In the genomic region with DNA sequence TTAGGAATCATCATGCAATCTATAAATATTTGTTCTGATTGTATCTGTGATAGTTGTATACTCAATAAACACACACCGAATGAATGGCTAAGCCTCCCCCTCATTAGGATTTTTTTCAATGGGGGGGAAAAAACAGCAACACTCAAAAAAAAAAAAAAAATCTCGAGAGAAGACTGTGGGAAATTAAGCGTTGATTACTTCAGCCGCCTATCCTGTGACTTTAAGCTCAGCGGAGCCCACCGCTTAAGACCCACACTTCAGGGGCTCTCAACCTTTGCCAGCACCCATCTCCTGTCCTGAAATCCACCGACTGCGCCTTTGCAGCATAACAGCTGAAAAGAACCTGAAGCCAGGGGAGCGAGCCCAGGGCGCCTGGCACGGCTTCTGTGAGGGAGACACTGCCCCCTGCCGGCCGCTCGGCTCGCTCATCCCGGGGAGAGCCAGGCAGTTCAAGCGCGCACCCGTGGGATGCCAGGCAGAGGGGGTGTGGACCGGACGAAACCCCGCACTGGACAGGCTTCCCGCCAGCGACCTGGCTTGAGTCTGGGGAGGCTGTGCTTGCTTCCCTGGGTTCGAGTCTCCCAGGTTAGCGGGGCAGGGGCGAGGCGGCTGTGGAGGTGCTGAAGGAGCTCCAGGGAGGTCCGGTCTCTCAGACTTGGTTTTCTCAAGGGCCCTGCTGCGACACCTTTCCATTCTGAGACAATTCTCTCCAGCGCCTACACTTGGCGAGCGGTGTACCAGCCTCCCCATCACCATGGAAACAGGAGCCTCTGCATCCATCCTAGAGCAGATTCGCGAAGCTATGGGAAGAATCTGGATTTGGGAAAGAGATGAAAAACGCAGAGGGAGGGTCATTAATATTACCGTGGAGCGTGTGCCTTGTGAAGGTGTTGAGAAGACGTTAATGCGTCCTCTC, we compare ENCODE assay signal across 8 mouse cellular contexts. TPM values are rescaled to one million over a fixed set of nuclear protein-coding genes. Genes with fewer than 3 reads are reported as not detected.
DNase-seq lines count a peak whose midpoint lies in the region; ATAC-seq and TF ChIP-seq lines count a peak whose summit lies in the region.

No protein-coding gene starts in this region.

- ATAC-seq in forebrain, embryonic 16.5 days: peak; percentile 95
- ATAC-seq in neutrophil, adult 5-6 weeks (ENCODE audit: extremely low read depth, insufficient number of reproducible peaks, low FRiP score, poor library complexity, severe bottlenecking): peak; percentile 80

- H3K4me2 ChIP-seq in forebrain, embryonic 16.5 days (ENCODE audit: low read length): peak overlapping the region; percentile 58

- H3K27ac ChIP-seq in forebrain, embryonic 16.5 days (ENCODE audit: low read length): peak overlapping the region; percentile 60
- H3K27ac ChIP-seq in layer of hippocampus, adult 2 months: peak overlapping the region; percentile 81

- H3K9me3 ChIP-seq in E14TG2a.4 (ENCODE audit: low read length): no peaks in the 10 kb centered on the region
- no peaks in the 10 kb centered on the region for H3K9me3 ChIP-seq in forebrain, embryonic 16.5 days (ENCODE audit: control insufficient read depth, low read length)

- 3% methylated on average over 40 of the region's 40 CpGs for WGBS in forebrain, embryonic 16.5 days
- WGBS in lung, adult 2 months: 5% methylated on average over 40 of the region's 40 CpGs

- TF ChIP-seq POLR2A in lung, adult 2 months (IDR thresholded peaks at IDR 0.05; ENCODE audit: borderline replicate concordance, extremely low read depth, low read depth, low read length): no peak

- peak; percentile 45 for TF ChIP-seq CTCF in E14TG2a.4 (conservative IDR thresholded peaks at IDR 0.05; ENCODE audit: low read length)
- TF ChIP-seq CTCF in layer of hippocampus, adult 2 months (conservative IDR thresholded peaks at IDR 0.05): peak; percentile 89
- peak; percentile 58 for TF ChIP-seq CTCF in lung, adult 2 months (IDR thresholded peaks at IDR 0.05; ENCODE audit: insufficient read depth, low read length)

- no peaks in the 10 kb centered on the region for H3K36me3 ChIP-seq in E14TG2a.4 (ENCODE audit: insufficient read depth, low read length)
- no peaks in the 10 kb centered on the region for H3K36me3 ChIP-seq in forebrain, embryonic 16.5 days (ENCODE audit: control insufficient read depth, insufficient read depth)

- peak; percentile 85 for DNase-seq in cerebellum, adult 11 months
- peak; percentile 90 to 93 for DNase-seq in heart, postnatal 36 days
- peak; percentile 87 to 94 for DNase-seq in layer of hippocampus, adult 2 months (ENCODE audit: low spot score in 2 of 2)
- peak; percentile 87 for DNase-seq in lung, adult 2 months
- DNase-seq in testis, postnatal 14 days (ENCODE audit: low spot score): peak; percentile 85

- peaks cover 68% of the 10 kb centered on the region for H3K27me3 ChIP-seq in E14TG2a.4 (ENCODE audit: insufficient read depth, low read length)
- peaks cover 14% of the 10 kb centered on the region for H3K27me3 ChIP-seq in forebrain, embryonic 16.5 days (replicated peaks; ENCODE audit: control insufficient read depth, insufficient read depth, low read length)

- H3K4me3 ChIP-seq in E14TG2a.4 (replicated peaks; ENCODE audit: low read length): peak overlapping the region; percentile 72
- peak overlapping the region; percentile 41 for H3K4me3 ChIP-seq in forebrain, embryonic 16.5 days (replicated peaks; ENCODE audit: low read length)
- H3K4me3 ChIP-seq in layer of hippocampus, adult 2 months: peak overlapping the region; percentile 55
- no peak overlapping the region for H3K4me3 ChIP-seq in lung, adult 2 months (replicated peaks; ENCODE audit: extremely low read depth, low read depth, low read length)

- peaks cover 25% of the 10 kb centered on the region for H3K4me1 ChIP-seq in E14TG2a.4 (replicated peaks; ENCODE audit: low read depth, low read length)
- H3K4me1 ChIP-seq in forebrain, embryonic 16.5 days (replicated peaks; ENCODE audit: control insufficient read depth, insufficient read depth, low read length): peaks cover 6% of the 10 kb centered on the region
- H3K4me1 ChIP-seq in lung, adult 2 months (ENCODE audit: control insufficient read depth, insufficient read depth, low read length): no peaks in the 10 kb centered on the region

- intact Hi-C loops in heart, postnatal 36 days (cut with DNase I): loop anchor here (1.0 to 5.0 kb wide), 3 partner anchors 35 to 132 kb away; no protein-coding TSS in a partner anchor

- peak overlapping the region; percentile 57 for H3K9ac ChIP-seq in forebrain, embryonic 16.5 days (replicated peaks; ENCODE audit: low read depth, low read length)

RNA-seq across cellular contexts. Expression of a gene that starts 8.6 kb away (rescaled TPM):
- polyA plus RNA-seq in forebrain, embryonic 16.5 days (2015; fragmentation: Nextera tagmentation; extraction: Ambion mirVana): 2.9 and 4.2 TPM in 2 replicates
- under 1 TPM; 0.33 to 0.42 TPM for total RNA-seq in heart, postnatal 36 days (2021)
- total RNA-seq in layer of hippocampus, adult 2 months (2021): 1 to 10 TPM; 6.7 to 9.5 TPM
- polyA plus RNA-seq in lung, adult 2 months (2012; rRNA removed): 3.1 and 3.6 TPM in 2 replicates
- total RNA-seq in neutrophil, adult 5-6 weeks (2017): not detected in 2 replicates

RNA-seq across cellular contexts. Expression of a gene that starts 22.2 kb away (rescaled TPM):
- 15.5 and 16.4 TPM in 2 replicates for polyA plus RNA-seq in forebrain, embryonic 16.5 days (2015; fragmentation: Nextera tagmentation; extraction: Ambion mirVana)
- 1 to 10 TPM; 1.1 to 1.4 TPM for total RNA-seq in heart, postnatal 36 days (2021)
- 1 to 10 TPM; 6.4 to 6.9 TPM for total RNA-seq in layer of hippocampus, adult 2 months (2021)
- polyA plus RNA-seq in lung, adult 2 months (2012; rRNA removed): 19.6 and 23.6 TPM in 2 replicates
- 13.8 and 16.5 TPM in 2 replicates for total RNA-seq in neutrophil, adult 5-6 weeks (2017)

RNA-seq across cellular contexts. Expression of a gene that starts 28.6 kb away (rescaled TPM):
- 3.7 and 5.7 TPM in 2 replicates for polyA plus RNA-seq in forebrain, embryonic 16.5 days (2015; fragmentation: Nextera tagmentation; extraction: Ambion mirVana)
- total RNA-seq in heart, postnatal 36 days (2021): 1 to 10 TPM; 6.2 to 6.7 TPM
- 1 to 10 TPM in 1 of 2 experiments, under 1 TPM in 1; 0.66 to 1.3 TPM for total RNA-seq in layer of hippocampus, adult 2 months (2021)
- polyA plus RNA-seq in lung, adult 2 months (2012; rRNA removed): 11.1 and 12.5 TPM in 2 replicates
- total RNA-seq in neutrophil, adult 5-6 weeks (2017): 5.6 and 10.9 TPM in 2 replicates

RNA-seq across cellular contexts. Expression of a gene that starts 36.8 kb away (rescaled TPM):
- 17.6 and 25.5 TPM in 2 replicates for polyA plus RNA-seq in forebrain, embryonic 16.5 days (2015; fragmentation: Nextera tagmentation; extraction: Ambion mirVana)
- 10 to 100 TPM; 51.5 to 65.1 TPM for total RNA-seq in heart, postnatal 36 days (2021)
- total RNA-seq in layer of hippocampus, adult 2 months (2021): 10 to 100 TPM; 79.7 to 87.4 TPM
- 28.4 and 38.9 TPM in 2 replicates for polyA plus RNA-seq in lung, adult 2 months (2012; rRNA removed)
- 109 and 114 TPM in 2 replicates for total RNA-seq in neutrophil, adult 5-6 weeks (2017)
